Mouse (Mus musculus) neural tube, embryonic 13.5 days (tissue): ENCODE measurements around the gene Rarg. TPM values are rescaled to one million over a fixed set of nuclear protein-coding genes. Genes with fewer than 3 reads are reported as not detected.

Experiments
- ATAC-seq: fragments of 200-750 bp; cut with Nextera tagmentation; 2 replicates; pipeline ENCODE4 v1.8.0; 2017; ENCODE audit warnings: low read depth, mild to moderate bottlenecking, moderate TSS enrichment, moderate library complexity
- H3K27ac ChIP-seq: fragments of 300-500 bp; sonication (generic); replicated peaks from 2 replicates; pipeline ENCODE4 v1.5.1; 2015; ENCODE audit warnings: moderate library complexity, mild to moderate bottlenecking, inconsistent platforms
- H3K27me3 ChIP-seq: fragments of 300-500 bp; sonication (generic); 2 replicates; pipeline ENCODE4 v1.6.1; 2015; ENCODE audit warnings: mild to moderate bottlenecking, inconsistent platforms
- H3K36me3 ChIP-seq: fragments of 300-500 bp; sonication (generic); 2 replicates; pipeline ENCODE4 v1.6.1; 2015; ENCODE audit warnings: mild to moderate bottlenecking, inconsistent platforms
- H3K4me1 ChIP-seq: fragments of 300-500 bp; sonication (generic); replicated peaks from 2 replicates; pipeline ENCODE4 v1.6.1; 2015; ENCODE audit warnings: inconsistent platforms
- H3K4me2 ChIP-seq: fragments of 300-500 bp; sonication (generic); 2 replicates; pipeline ENCODE4 v1.6.1; 2015; ENCODE audit warnings: inconsistent platforms, mild to moderate bottlenecking, moderate library complexity
- H3K4me3 ChIP-seq: fragments of 300-500 bp; sonication (generic); 2 replicates; pipeline ENCODE4 v1.5.1; 2015; ENCODE audit warnings: mild to moderate bottlenecking, inconsistent platforms
- H3K9ac ChIP-seq: fragments of 300-500 bp; sonication (generic); 2 replicates; pipeline ENCODE4 v1.6.1; 2015; ENCODE audit warnings: moderate library complexity, mild to moderate bottlenecking, inconsistent platforms
- H3K9me3 ChIP-seq: fragments of 300-500 bp; sonication (generic); 2 replicates; pipeline ENCODE4 v1.6.1; 2016; ENCODE audit warnings: inconsistent platforms
- WGBS: fragments of 180-500 bp; shearing (Covaris S2); methylation state at CpG from one replicate; pipeline ENCODE4 v1.1.7; 2015; 5-methylcytosine and 5-hydroxymethylcytosine counted together
- polyA plus RNA-seq: library from polyadenylated mRNA; unstranded; fragments of >200 nt; fragmentation: Nextera tagmentation; extraction: Ambion mirVana; gene quantifications from 2 replicates; pipeline ENCODE4 v1.2.1, GENCODE M21; 2015

The Rarg gene
- polyA plus RNA-seq, 1 experiment from 2014 or later, result 8.5 TPM

- ATAC-seq, result no peak
- Histone ChIP-seq H3K4me1 (peaks cover 43% of the 10 kb centered on the region), H3K4me3 (no peak overlapping the region), H3K27ac (no peak overlapping the region), H3K9me3 (no peaks in the 10 kb centered on the region), H3K27me3 (peaks cover 34% of the 10 kb centered on the region), H3K36me3 (no peaks in the 10 kb centered on the region), H3K4me2 (no peak overlapping the region), H3K9ac (no peak overlapping the region)
- WGBS, result 53% methylated on average over 5 of the region's 5 CpGs
These were observed 6.8 kb downstream of the Rarg start for GRCm38 (mm10) chr15:102250521-102250920.

DNA sequence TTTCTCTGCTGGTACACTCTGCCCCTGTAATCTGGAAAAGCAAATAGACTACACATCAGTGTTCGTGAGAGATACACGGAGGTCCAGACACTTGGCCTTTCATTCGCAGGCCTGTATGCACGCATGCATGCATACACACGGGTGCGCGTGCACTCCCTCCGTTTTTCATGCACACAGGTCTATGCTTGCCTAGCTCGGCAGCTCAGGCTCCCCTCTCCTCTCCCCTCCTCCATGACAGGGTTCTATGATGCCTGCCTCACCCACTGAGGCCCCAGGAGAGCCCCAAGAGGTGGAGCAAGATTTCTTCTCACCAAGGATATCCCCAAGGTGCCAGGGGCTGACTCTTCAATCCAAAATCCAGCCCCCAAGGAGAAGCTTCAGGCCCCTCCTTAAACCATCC lies 7.3 kb downstream of the Rarg start:
- Histone ChIP-seq H3K27me3 (peaks cover 34% of the 10 kb centered on the region), H3K27ac (peak overlapping the region; percentile 39)

GRCm38 (mm10) chr15:102249251-102249691 lies 8.0 kb downstream of the Rarg start:
- peaks cover 54% of the 10 kb centered on the region for H3K4me1 ChIP-seq
- 3% methylated on average over 13 of the region's 13 CpGs for WGBS
- H3K27ac ChIP-seq, result peak overlapping the region; percentile 39
- 0 out of 2 replicates have a peak overlapping the region, but pooled peaks have one; percentile 6 for H3K4me3 ChIP-seq
- peaks cover 37% of the 10 kb centered on the region for H3K27me3 ChIP-seq
- ATAC-seq, result no peak
- H3K4me2 ChIP-seq, result peak overlapping the region; percentile 92
- H3K9ac ChIP-seq, result peak overlapping the region; percentile 26; the same call in 1 of the 2 replicates
- H3K36me3 ChIP-seq, result no peaks in the 10 kb centered on the region
- H3K9me3 ChIP-seq, result no peaks in the 10 kb centered on the region

More for the DNA sequence above, 7.3 kb downstream of the Rarg start:
- H3K9me3 ChIP-seq, result no peaks in the 10 kb centered on the region
- H3K4me1 ChIP-seq, result peaks cover 48% of the 10 kb centered on the region
- no peaks in the 10 kb centered on the region for H3K36me3 ChIP-seq
- ATAC-seq, result no peak
- 42% methylated on average over 9 of the region's 9 CpGs for WGBS
- no peak overlapping the region for H3K4me3 ChIP-seq
- peak overlapping the region; percentile 92 for H3K4me2 ChIP-seq
- peak overlapping the region; percentile 26; the same call in 1 of the 2 replicates for H3K9ac ChIP-seq

DNA sequence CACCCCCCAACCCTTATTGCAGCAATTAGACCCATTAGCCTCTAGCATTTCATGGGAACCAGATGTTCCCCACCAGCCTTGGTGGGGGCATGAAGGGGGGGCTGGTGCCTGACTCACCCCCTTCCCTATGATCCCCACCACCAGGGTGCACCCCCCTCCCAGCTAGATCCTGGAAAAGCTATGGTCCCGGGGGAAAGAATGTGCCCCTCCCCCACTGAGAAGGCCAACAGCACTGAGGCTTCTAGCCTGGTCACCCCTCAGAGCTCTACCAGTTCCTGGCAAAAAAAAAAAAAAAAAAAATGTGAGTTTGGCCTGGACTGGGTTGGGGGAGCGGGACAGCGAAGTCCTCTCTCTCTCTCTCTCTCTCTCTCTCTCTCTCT lies 8.5 kb downstream of the Rarg start:
- H3K9ac ChIP-seq, result no peak overlapping the region
- H3K4me2 ChIP-seq, result peak overlapping the region; percentile 92
- WGBS, result 5% methylated on average over 3 of the region's 3 CpGs
- peak overlapping the region; percentile 39 for H3K27ac ChIP-seq
- no peak overlapping the region for H3K4me3 ChIP-seq
- H3K4me1 ChIP-seq, result peaks cover 59% of the 10 kb centered on the region
- ATAC-seq, result no peak
- peaks cover 42% of the 10 kb centered on the region for H3K27me3 ChIP-seq
- no peaks in the 10 kb centered on the region for H3K36me3 ChIP-seq
- no peaks in the 10 kb centered on the region for H3K9me3 ChIP-seq

GRCm38 (mm10) chr15:102248131-102248811 lies 9.0 kb downstream of the Rarg start:
- Histone ChIP-seq H3K4me3 (peak overlapping the region; percentile 55), H3K36me3 (no peaks in the 10 kb centered on the region), H3K27me3 (peaks cover 47% of the 10 kb centered on the region), H3K4me2 (peak overlapping the region; percentile 92), H3K4me1 (peaks cover 64% of the 10 kb centered on the region), H3K27ac (peak overlapping the region; percentile 85), H3K9ac (peak overlapping the region; percentile 76), H3K9me3 (no peaks in the 10 kb centered on the region)
- ATAC-seq, result no peak
- 7% methylated on average over 8 of the region's 8 CpGs for WGBS

DNA sequence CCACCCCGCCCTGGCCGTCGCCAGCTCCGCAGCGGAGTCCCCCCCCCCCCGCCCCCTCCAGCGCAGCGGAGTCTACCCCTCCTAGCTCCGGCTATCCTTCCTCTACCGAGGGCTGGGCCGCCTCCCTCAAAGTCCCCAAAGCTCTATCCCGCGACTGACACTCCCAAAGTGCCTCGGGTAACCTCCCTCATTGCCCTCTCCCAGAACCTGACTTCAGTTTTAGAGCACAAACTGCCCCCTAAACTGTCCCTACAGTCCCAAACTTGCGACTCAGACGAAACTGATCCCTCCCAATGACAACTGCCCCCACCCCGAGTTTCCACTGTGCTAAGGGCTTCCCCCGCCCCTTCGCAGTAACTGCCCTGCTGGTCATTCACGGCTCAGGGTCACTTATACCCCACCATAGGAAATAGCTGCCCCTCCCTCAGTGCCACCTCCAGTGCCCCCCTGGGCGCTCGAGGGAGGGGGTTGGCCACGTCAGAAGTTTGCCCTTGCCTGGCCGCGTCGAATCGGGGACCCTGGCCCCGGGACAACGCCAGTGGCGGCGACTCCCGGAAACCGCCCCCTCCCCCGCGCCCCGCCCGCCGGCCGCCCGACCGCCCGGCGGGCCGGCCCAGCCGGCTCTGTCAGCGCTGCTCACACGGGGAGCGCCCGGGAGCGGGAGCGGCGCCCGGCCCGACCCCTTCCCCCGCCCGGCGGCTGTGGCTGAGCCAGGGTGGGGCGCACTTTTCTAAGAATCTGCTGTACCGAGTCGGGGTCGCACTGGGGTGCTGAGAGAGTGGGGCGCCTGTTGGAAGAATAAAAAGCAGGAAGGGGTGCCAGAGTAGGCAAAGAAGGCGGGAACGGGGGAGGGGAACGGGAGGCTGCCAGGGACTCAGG lies 9.8 kb downstream of the Rarg start:
- Histone ChIP-seq H3K4me1 (peaks cover 72% of the 10 kb centered on the region), H3K9ac (peak overlapping the region; percentile 76), H3K36me3 (no peaks in the 10 kb centered on the region), H3K27ac (peak overlapping the region; percentile 85), H3K9me3 (no peaks in the 10 kb centered on the region), H3K4me2 (peak overlapping the region; percentile 92), H3K4me3 (peak overlapping the region; percentile 55), H3K27me3 (peaks cover 55% of the 10 kb centered on the region)
- peak; percentile 51 for ATAC-seq
- WGBS, result under 1% methylated on average over 63 of the region's 65 CpGs

DNA sequence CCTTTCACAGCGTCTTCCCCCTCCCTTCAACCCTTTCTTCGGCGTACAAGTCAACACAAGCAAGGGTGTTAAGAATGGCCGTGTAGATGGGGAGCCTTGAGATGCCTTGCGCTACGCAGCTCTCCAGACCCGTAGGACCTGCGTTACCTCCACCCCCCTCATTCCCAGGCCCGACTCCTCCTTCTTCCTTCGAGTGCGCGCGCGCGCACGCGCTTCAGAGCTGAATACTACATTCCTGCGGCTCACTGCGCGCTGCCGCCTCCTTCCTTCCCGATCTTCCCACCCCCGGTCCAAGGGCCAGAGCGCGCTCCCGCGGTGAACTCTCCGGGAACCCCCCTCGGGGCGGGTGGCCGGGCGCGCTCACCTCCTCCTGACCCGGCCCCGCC lies 10.5 kb downstream of the Rarg start:
- Histone ChIP-seq H3K9ac (peak overlapping the region; percentile 76), H3K4me2 (peak overlapping the region; percentile 92), H3K4me1 (peaks cover 74% of the 10 kb centered on the region), H3K27me3 (peaks cover 56% of the 10 kb centered on the region), H3K36me3 (no peaks in the 10 kb centered on the region), H3K27ac (peak overlapping the region; percentile 85), H3K9me3 (no peaks in the 10 kb centered on the region), H3K4me3 (peak overlapping the region; percentile 55)
- under 1% methylated on average over 25 of the region's 35 CpGs for WGBS
- ATAC-seq, result peak; percentile 82

DNA sequence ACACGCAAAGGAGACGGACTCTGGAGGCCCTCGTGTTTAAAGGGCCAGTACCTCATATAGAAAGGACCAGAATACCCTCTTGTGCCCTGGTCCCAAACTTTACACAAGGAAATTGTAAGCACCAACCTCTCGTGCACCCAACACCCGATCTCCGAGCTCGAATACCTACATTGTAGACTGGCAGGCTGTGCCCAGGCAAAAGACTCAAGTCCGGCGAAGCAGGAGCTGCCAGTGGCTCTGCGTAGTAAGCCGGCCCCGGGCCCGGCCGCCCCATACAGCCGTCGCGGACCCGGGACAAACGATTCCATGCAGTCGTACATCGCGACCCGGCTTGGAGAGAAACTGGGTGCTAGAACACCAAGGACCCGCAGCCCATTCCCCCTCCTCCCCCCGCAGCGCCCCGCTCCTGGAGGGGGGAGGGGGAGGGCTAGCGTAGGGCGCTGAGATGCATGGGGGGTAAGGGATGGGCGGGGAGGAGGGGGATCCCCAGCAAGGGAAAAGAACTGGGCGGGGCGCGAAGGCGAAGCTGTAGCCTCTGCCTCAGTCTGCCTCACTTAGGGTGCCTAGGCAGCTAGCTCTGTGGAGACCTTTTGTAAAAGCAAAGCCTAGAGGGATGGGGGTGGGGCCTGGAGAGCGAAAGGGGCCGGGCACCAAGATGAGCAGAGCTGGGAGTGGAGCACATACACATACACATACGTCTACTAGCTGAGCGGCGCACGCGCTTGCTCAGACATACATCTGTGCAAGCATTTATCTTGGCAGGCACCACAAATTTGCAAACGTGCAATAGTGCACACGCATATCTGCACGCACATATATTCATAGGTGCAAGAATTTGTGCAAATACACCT lies 11.2 kb downstream of the Rarg start:
- H3K4me3 ChIP-seq, result peak overlapping the region; percentile 55
- peak overlapping the region; percentile 76 for H3K9ac ChIP-seq
- ATAC-seq, result peak; percentile 89
- peak overlapping the region; percentile 85 for H3K27ac ChIP-seq
- H3K9me3 ChIP-seq, result no peaks in the 10 kb centered on the region
- peaks cover 56% of the 10 kb centered on the region for H3K27me3 ChIP-seq
- peak overlapping the region; percentile 92 for H3K4me2 ChIP-seq
- H3K36me3 ChIP-seq, result no peaks in the 10 kb centered on the region
- H3K4me1 ChIP-seq, result peaks cover 74% of the 10 kb centered on the region
- under 1% methylated on average over 39 of the region's 44 CpGs for WGBS

DNA sequence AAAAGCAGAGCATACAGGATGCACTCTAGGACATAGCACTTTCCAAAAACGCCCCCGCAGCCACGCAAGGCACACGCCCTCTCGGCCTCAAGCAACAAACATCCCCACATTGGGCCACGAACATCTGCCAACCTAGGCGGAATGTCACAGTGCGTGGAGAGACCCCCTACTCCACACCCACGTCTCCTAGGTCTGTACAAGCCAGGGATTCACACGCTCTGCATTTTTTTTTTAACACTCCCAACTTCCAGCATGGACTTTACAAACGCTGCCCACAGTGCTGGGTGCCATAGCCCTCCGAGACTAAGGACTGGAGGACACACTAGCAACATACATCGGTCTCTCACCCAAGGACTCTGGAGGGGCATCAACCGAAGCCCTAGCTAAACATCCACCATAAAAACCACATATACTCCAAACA lies 11.8 kb downstream of the Rarg start:
- Histone ChIP-seq H3K27ac (peak overlapping the region; percentile 85), H3K9me3 (no peaks in the 10 kb centered on the region), H3K36me3 (no peaks in the 10 kb centered on the region), H3K4me2 (peak overlapping the region; percentile 92), H3K4me3 (peak overlapping the region; percentile 55), H3K4me1 (peaks cover 74% of the 10 kb centered on the region), H3K27me3 (peaks cover 53% of the 10 kb centered on the region), H3K9ac (peak overlapping the region; percentile 76)
- no peak for ATAC-seq
- WGBS, result 6% methylated on average over 14 of the region's 14 CpGs

- Histone ChIP-seq H3K36me3 (no peaks in the 10 kb centered on the region), H3K4me3 (peak overlapping the region; percentile 55), H3K9ac (peak overlapping the region; percentile 60; the same call in 1 of the 2 replicates), H3K27me3 (peaks cover 44% of the 10 kb centered on the region), H3K27ac (0 out of 2 replicates have a peak overlapping the region, but pooled peaks have one; percentile 42), H3K4me1 (peaks cover 66% of the 10 kb centered on the region), H3K4me2 (peak overlapping the region; percentile 92), H3K9me3 (no peaks in the 10 kb centered on the region)
- 8% methylated on average over 15 of the region's 19 CpGs for WGBS
- ATAC-seq, result no peak
These were observed 12.8 kb downstream of the Rarg start for GRCm38 (mm10) chr15:102244306-102245191.
